Mouse (Mus musculus) ES-Bruce4 (cell line): ENCODE data around the gene Lenep. TPM values are rescaled to one million over a fixed set of nuclear protein-coding genes. Genes with fewer than 3 reads are reported as not detected.

Source experiments
- H3K27ac ChIP-seq: 2 replicates; pipeline ENCODE4 v1.5.1; 2012; ENCODE audit warnings: low read length, inconsistent platforms; ENCODE audit not compliant: insufficient read depth
- H3K27me3 ChIP-seq: 2 replicates; pipeline ENCODE4 v1.6.1; 2012; ENCODE audit warnings: mild to moderate bottlenecking, low read length, inconsistent platforms; ENCODE audit not compliant: control insufficient read depth, poor library complexity, insufficient read depth, severe bottlenecking
- H3K36me3 ChIP-seq: 2 replicates; pipeline ENCODE4 v1.6.1; 2012; ENCODE audit warnings: inconsistent platforms, mild to moderate bottlenecking, low read length, moderate library complexity; ENCODE audit not compliant: control insufficient read depth, poor library complexity, insufficient read depth, severe bottlenecking
- H3K4me1 ChIP-seq: one replicate; pipeline ENCODE4 v1.8.1; 2011; ENCODE audit warnings: low read length; ENCODE audit not compliant: control insufficient read depth, insufficient read depth
- H3K4me3 ChIP-seq: 2 replicates; pipeline ENCODE4 v1.5.1; 2011; ENCODE audit warnings: low read depth, mild to moderate bottlenecking, low read length
- H3K9ac ChIP-seq: 2 replicates; pipeline ENCODE4 v1.6.1; 2012; ENCODE audit warnings: low read depth, mild to moderate bottlenecking, inconsistent platforms; ENCODE audit not compliant: poor library complexity, severe bottlenecking
- H3K9me3 ChIP-seq: replicated peaks from 2 replicates; pipeline ENCODE4 v1.6.1; 2012; ENCODE audit warnings: mild to moderate bottlenecking, low read length, inconsistent platforms; ENCODE audit not compliant: control insufficient read depth, poor library complexity, insufficient read depth, severe bottlenecking
- CTCF ChIP-seq: IDR thresholded peaks from one replicate; pipeline ENCODE4 v1.8.1; 2011; ENCODE audit warnings: low read depth, low read length
- EP300 ChIP-seq: IDR thresholded peaks from 2 replicates; pipeline ENCODE4 v1.6.1; 2011; ENCODE audit warnings: low read depth, low read length; ENCODE audit not compliant: insufficient read depth
- POLR2A ChIP-seq: IDR thresholded peaks from one replicate; pipeline ENCODE4 v1.8.1; 2011; ENCODE audit warnings: low read length; ENCODE audit not compliant: insufficient read depth
- polyA plus RNA-seq: library from polyadenylated mRNA; stranded (reverse); fragments of >200 nt; gene quantifications from 2 replicates; pipeline ENCODE4 v1.2.4, GENCODE M21; 2011; ENCODE audit warnings: low read depth; ENCODE audit not compliant: missing spikeins, insufficient read depth, insufficient read length

The Lenep gene
- polyA plus RNA-seq, 1 experiment: not detected

GRCm38 (mm10) chr3:89390699-89391662 lies 11.6 kb downstream of the Lenep start:
- H3K4me1 ChIP-seq: peaks cover 2% of the 10 kb centered on the region
- H3K9me3 ChIP-seq: no peaks in the 10 kb centered on the region
- H3K9ac ChIP-seq: peak overlapping the region; percentile 89
- no peaks in the 10 kb centered on the region for H3K36me3 ChIP-seq
- H3K27me3 ChIP-seq: no peaks in the 10 kb centered on the region
- peak overlapping the region; percentile 84 for H3K4me3 ChIP-seq
- no peak for TF ChIP-seq POLR2A
- TF ChIP-seq CTCF: no peak
- no peak for TF ChIP-seq EP300
- no peak overlapping the region for H3K27ac ChIP-seq

GRCm38 (mm10) chr3:89390111-89390515 lies 12.5 kb downstream of the Lenep start:
- no peak for TF ChIP-seq POLR2A
- no peak for TF ChIP-seq CTCF
- TF ChIP-seq EP300: no peak
- no peaks in the 10 kb centered on the region for H3K27me3 ChIP-seq
- H3K9me3 ChIP-seq: no peaks in the 10 kb centered on the region
- H3K36me3 ChIP-seq: no peaks in the 10 kb centered on the region
- H3K9ac ChIP-seq: no peak overlapping the region
- no peak overlapping the region for H3K27ac ChIP-seq
- H3K4me1 ChIP-seq: peaks cover 2% of the 10 kb centered on the region
- H3K4me3 ChIP-seq: no peak overlapping the region

GRCm38 (mm10) chr3:89388901-89389740 lies 13.5 kb downstream of the Lenep start:
- no peaks in the 10 kb centered on the region for H3K36me3 ChIP-seq
- H3K27ac ChIP-seq: no peak overlapping the region
- no peak overlapping the region for H3K9ac ChIP-seq
- H3K9me3 ChIP-seq: no peaks in the 10 kb centered on the region
- no peaks in the 10 kb centered on the region for H3K27me3 ChIP-seq
- peaks cover 3% of the 10 kb centered on the region for H3K4me1 ChIP-seq
- no peak overlapping the region for H3K4me3 ChIP-seq
- TF ChIP-seq POLR2A (no peak), EP300 (no peak), CTCF (no peak)

- H3K27me3 ChIP-seq: no peaks in the 10 kb centered on the region
- H3K4me3 ChIP-seq: no peak overlapping the region
- no peaks in the 10 kb centered on the region for H3K9me3 ChIP-seq
- H3K36me3 ChIP-seq: no peaks in the 10 kb centered on the region
- no peak overlapping the region for H3K27ac ChIP-seq
- H3K9ac ChIP-seq: no peak overlapping the region
- peaks cover 10% of the 10 kb centered on the region for H3K4me1 ChIP-seq
- TF ChIP-seq EP300 (no peak), POLR2A (no peak), CTCF (no peak)
These were observed 14.3 kb downstream of the Lenep start for GRCm38 (mm10) chr3:89388134-89388881.

- Histone ChIP-seq H3K4me1 (peaks cover 11% of the 10 kb centered on the region), H3K27me3 (no peaks in the 10 kb centered on the region), H3K27ac (no peak overlapping the region), H3K9ac (no peak overlapping the region), H3K4me3 (no peak overlapping the region), H3K9me3 (no peaks in the 10 kb centered on the region), H3K36me3 (no peaks in the 10 kb centered on the region)
- TF ChIP-seq POLR2A: no peak
These were observed 15.0 kb downstream of the Lenep start for GRCm38 (mm10) chr3:89387632-89388031.
